Mouse (Mus musculus) limb, embryonic 15.5 days (tissue): ENCODE data around the gene Tasp1. TPM values are rescaled to one million over a fixed set of nuclear protein-coding genes. Genes with fewer than 3 reads are reported as not detected.
"Not testable (repeated sequence)": the region's sequence is repeated elsewhere in the genome, so short reads cannot be mapped to it uniquely, and the experiment has no call there.

Source experiments
- ATAC-seq: fragments of 200-750 bp; cut with Nextera tagmentation; 2 replicates; pipeline ENCODE4 v1.8.0; 2017; ENCODE audit warnings: low read depth, moderate TSS enrichment; ENCODE audit not compliant: insufficient number of reproducible peaks, low FRiP score, low TSS enrichment
- H3K27ac ChIP-seq: fragments of 300-500 bp; sonication (generic); 2 replicates; pipeline ENCODE4 v1.5.1; 2015; ENCODE audit warnings: moderate library complexity, mild to moderate bottlenecking, inconsistent platforms
- H3K27me3 ChIP-seq: fragments of 300-500 bp; sonication (generic); 2 replicates; pipeline ENCODE4 v1.6.1; 2015; ENCODE audit warnings: inconsistent platforms
- H3K36me3 ChIP-seq: fragments of 300-500 bp; sonication (generic); 2 replicates; pipeline ENCODE4 v1.6.1; 2015; ENCODE audit warnings: inconsistent platforms
- H3K4me1 ChIP-seq: fragments of 300-500 bp; sonication (generic); 2 replicates; pipeline ENCODE4 v1.6.1; 2015; ENCODE audit warnings: inconsistent platforms
- H3K4me2 ChIP-seq: fragments of 300-500 bp; sonication (generic); 2 replicates; pipeline ENCODE4 v1.6.1; 2015; ENCODE audit warnings: mild to moderate bottlenecking, inconsistent platforms
- H3K4me3 ChIP-seq: fragments of 300-500 bp; sonication (generic); 2 replicates; pipeline ENCODE4 v1.5.1; 2015; ENCODE audit warnings: mild to moderate bottlenecking, inconsistent platforms
- H3K9ac ChIP-seq: fragments of 300-500 bp; sonication (generic); 2 replicates; pipeline ENCODE4 v1.6.1; 2015; ENCODE audit warnings: inconsistent platforms
- H3K9me3 ChIP-seq: fragments of 300-500 bp; sonication (generic); 2 replicates; pipeline ENCODE4 v1.6.1; 2016; ENCODE audit warnings: inconsistent platforms
- WGBS: fragments of 180-500 bp; shearing (Covaris S2); methylation state at CpG from one replicate; pipeline ENCODE4 v1.1.7; 2015; 5-methylcytosine and 5-hydroxymethylcytosine counted together
- polyA plus RNA-seq: library from polyadenylated mRNA; unstranded; fragments of >200 nt; fragmentation: Nextera tagmentation; extraction: Ambion mirVana; gene quantifications from 2 replicates; pipeline ENCODE4 v1.2.1, GENCODE M21; 2015

Gene Tasp1
- polyA plus RNA-seq, 1 experiment from 2014 or later = 20.4 TPM

DNA sequence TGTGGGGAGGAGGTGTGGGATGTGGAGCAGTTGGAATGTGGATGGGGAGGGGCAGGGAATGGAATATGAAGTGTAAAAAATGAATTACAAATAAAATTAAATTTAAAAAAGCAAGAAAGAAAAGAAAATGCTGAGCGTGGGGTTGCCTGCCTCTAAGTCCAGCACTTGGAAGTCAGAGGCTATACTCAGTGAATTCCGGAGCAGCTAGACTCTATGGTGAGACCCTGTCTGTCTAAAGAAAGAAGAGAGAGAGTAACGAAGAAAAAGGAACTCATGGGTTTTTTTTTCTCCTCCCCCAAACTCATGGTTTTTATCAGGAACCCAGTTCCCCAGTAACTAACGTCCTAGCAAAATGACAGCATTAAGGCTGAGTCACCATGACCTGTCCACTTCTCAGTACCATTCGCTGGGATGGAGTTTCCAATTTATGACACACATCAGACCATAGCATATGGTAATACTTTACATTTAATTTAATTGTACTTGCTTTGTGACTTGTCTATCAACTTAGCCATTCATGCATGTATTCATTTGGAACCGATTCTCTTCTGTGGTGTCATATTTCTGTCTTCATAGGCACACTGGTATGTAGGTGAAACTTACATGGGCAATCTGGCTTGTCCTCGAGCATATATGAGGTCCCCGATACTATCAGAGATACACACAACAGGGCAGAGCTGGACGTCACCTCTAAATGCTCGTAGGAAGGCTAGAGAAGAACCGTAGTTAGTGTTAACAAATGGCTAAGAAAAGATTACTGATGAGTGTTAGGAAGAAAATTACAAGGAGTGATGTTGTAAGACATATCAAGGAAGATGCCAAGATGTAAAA is 14.4 kb upstream of the Tasp1 start:
- Histone ChIP-seq H3K4me1 (no peaks in the 10 kb centered on the region), H3K36me3 (no peaks in the 10 kb centered on the region), H3K9me3 (no peaks in the 10 kb centered on the region), H3K27me3 (no peaks in the 10 kb centered on the region), H3K4me3 (no peak overlapping the region), H3K4me2 (no peak overlapping the region), H3K27ac (no peak overlapping the region), H3K9ac (no peak overlapping the region)
- ATAC-seq = no peak
- 78% methylated on average over 11 of the region's 11 CpGs for WGBS

DNA sequence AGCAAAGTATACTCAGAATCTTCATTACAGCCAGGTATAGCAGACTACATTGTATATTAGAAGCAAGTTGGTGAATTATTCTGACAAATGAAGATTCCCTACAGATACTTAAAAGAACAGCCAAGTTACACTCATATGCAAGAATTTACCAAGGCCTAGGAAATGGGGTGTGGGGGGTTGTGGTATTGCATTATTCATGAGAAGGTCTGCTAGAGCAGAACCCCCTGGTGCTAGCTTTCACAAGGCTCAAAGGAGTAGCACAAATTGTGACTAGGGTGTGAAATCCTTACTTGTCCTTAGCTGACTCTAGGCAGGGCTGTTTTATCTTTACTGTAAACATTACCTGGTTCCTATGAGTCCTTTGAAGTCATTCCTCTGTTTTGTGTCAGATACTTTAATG is 12.7 kb upstream of the Tasp1 start:
- H3K4me1 ChIP-seq, H3K27ac ChIP-seq, H3K9me3 ChIP-seq, H3K27me3 ChIP-seq, ATAC-seq, H3K4me3 ChIP-seq, H3K9ac ChIP-seq, H3K4me2 ChIP-seq, H3K36me3 ChIP-seq: not testable (repeated sequence)

DNA sequence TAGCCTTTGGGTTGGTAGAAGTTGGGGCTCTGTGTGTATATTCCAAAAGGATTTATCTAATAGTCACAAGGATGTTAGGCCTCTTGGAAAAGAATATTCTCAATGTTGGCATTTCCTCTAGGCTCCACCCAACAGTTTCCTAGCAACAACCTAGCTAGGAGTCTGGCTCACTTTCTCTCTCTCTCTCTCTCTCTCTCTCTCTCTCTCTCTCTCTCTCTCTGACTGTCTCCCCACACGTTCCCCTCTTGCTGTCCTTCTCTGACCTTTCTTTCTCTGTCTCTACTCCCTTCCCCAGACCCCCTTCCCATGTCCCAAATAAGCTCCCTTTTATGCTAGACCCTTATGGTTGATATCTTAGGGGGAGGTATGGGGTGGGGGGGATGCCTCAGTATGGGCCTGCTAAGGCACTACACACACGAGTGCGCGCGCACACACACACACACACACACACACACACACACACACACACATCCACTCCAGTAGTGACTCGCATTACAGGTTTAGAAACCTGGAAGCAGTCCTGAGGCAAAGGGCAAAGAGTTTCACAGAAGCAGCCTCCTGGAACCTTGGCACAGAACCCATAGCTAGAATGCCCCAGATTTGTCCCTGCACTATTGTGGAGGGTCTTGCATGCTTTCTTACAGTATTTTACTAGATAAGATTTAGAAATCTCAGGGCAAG is 12.1 kb upstream of the Tasp1 start:
- ATAC-seq = no peak
- Histone ChIP-seq H3K27ac (no peak overlapping the region), H3K4me2 (no peak overlapping the region), H3K4me3 (no peak overlapping the region), H3K9me3 (no peaks in the 10 kb centered on the region), H3K36me3 (no peaks in the 10 kb centered on the region), H3K4me1 (no peaks in the 10 kb centered on the region), H3K27me3 (no peaks in the 10 kb centered on the region), H3K9ac (no peak overlapping the region)
- WGBS = 64% methylated on average over 6 of the region's 6 CpGs

DNA sequence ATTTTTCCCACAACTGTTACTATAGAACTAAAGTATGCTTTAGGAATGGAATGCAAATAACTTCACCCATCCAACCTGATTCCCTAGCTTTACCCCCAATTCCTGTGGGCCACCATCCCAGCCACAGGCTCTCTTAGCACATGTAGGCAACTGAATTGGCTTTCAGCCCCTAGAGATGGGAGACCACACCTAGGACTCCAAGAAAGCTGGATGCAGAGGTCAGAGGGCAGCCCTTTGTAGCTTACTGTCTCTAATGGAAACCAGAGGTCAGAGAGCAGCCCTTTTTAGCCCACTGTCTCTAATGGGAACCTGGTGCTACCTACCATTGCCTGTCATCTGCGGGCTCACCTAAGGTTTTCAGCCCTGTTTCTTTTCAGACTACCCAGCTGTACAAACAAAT is 10.9 kb upstream of the Tasp1 start:
- Histone ChIP-seq H3K36me3 (no peaks in the 10 kb centered on the region), H3K4me1 (no peaks in the 10 kb centered on the region), H3K9me3 (no peaks in the 10 kb centered on the region), H3K4me2 (no peak overlapping the region), H3K9ac (no peak overlapping the region), H3K4me3 (no peak overlapping the region), H3K27ac (no peak overlapping the region), H3K27me3 (no peaks in the 10 kb centered on the region)
- no peak for ATAC-seq
- 12% methylated on average over 1 of the region's 1 CpGs for WGBS

DNA sequence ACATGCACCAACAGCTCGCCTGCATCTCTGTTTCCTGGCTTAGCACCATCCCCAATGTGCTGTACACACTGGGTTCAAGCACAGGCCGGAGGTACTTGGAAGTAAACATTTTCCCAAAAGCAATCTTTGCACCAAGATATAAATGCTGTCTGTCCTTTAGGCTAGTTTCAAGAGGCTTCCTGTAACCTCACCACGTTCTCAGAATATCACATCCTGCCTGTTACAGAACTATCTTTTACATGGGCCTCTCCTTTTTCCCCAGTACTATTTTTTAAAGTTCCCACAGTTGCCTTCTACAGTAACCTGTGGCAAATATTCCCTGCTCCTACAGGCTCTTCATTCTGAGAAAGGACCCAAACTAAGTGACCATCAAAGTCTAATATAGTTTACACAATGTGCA is 8.5 kb upstream of the Tasp1 start:
- no peaks in the 10 kb centered on the region for H3K9me3 ChIP-seq
- H3K9ac ChIP-seq = no peak overlapping the region
- no peaks in the 10 kb centered on the region for H3K36me3 ChIP-seq
- no peak overlapping the region for H3K27ac ChIP-seq
- H3K4me1 ChIP-seq = no peaks in the 10 kb centered on the region
- H3K4me2 ChIP-seq = no peak overlapping the region
- no peak for ATAC-seq
- no peak overlapping the region for H3K4me3 ChIP-seq
- H3K27me3 ChIP-seq = no peaks in the 10 kb centered on the region
- WGBS = 80% methylated on average over 3 of the region's 3 CpGs

DNA sequence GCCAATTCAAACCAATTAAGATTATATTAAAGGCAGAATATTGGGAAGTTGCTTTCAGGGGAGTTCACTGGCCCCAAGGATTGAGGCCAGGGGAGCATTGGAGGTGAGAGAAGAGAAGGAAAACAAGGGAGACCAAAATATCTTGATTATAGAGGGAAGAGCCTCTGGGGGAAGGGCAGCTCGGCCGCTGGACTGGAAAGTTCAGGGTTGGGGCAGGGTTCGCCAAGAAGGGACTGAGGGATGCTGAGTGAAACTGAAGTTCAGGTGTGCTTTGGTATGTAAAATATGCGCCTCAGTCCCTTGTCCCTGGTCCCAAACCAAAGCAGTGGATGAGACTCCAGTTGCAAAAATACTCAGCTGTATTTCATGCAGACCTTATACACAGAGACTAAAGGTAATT is 911 bp upstream of the Tasp1 start:
- Histone ChIP-seq H3K4me3 (peak overlapping the region; percentile 98; the same call in 1 of the 2 replicates), H3K36me3 (no peaks in the 10 kb centered on the region), H3K27me3 (no peaks in the 10 kb centered on the region), H3K4me1 (peaks cover 6% of the 10 kb centered on the region; the same call in 1 of the 2 replicates), H3K4me2 (peak overlapping the region; percentile 79; the same call in 1 of the 2 replicates), H3K9me3 (no peaks in the 10 kb centered on the region), H3K9ac (no peak overlapping the region), H3K27ac (no peak overlapping the region)
- 52% methylated on average over 4 of the region's 4 CpGs for WGBS
- ATAC-seq = no peak

DNA sequence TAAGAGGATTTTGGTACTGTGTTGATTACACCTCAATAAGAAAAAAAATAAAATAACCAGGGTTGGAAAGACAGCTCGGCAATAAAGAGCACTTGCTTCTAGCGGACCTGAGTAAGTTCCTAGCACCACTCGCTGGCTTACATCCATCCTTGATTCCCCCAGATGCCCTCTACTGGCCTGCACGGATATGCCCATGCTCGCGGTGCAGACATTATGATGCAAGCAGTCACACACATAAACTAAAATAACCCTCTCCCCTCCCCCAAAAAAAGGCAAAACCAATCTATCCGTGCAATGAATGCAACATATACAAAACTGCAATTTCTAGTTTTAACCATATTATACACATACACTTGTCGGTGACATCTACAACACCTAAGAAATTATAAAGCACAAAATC is 929 bp downstream of the Tasp1 start:
- no peak for ATAC-seq
- peak overlapping the region; percentile 94; the same call in 1 of the 2 replicates for H3K9ac ChIP-seq
- no peaks in the 10 kb centered on the region for H3K9me3 ChIP-seq
- 78% methylated on average over 8 of the region's 8 CpGs for whole genome bisulfite sequencing
- H3K27ac ChIP-seq = 0 out of 2 replicates have a peak overlapping the region, but pooled peaks have one; percentile 89
- H3K4me3 ChIP-seq = peak overlapping the region; percentile 98
- peak overlapping the region; percentile 79 for H3K4me2 ChIP-seq
- H3K4me1 ChIP-seq = peaks cover 6% of the 10 kb centered on the region; the same call in 1 of the 2 replicates
- H3K36me3 ChIP-seq = no peaks in the 10 kb centered on the region
- no peaks in the 10 kb centered on the region for H3K27me3 ChIP-seq

DNA sequence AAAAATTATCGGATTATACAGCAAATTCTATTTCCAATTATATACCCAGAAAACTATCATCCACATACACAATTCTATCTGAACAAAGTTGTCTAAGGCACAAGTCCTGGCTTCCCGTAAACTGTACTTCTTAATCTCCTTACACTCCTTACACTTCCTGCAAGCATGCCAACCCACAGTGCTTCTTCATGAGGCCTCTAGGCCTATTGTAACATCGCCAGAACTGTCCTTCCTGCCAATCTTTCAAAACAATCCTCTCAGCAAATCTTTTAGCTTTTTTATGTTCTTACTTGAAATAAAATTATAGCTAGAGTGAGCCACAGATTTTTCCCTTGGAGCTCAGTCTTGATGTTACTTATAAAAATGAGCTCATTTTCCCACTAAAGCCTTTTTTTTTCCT is 5.1 kb downstream of the Tasp1 start:
- Histone ChIP-seq H3K4me3 (no peak overlapping the region), H3K36me3 (peaks cover 6% of the 10 kb centered on the region), H3K4me1 (peaks cover 6% of the 10 kb centered on the region; the same call in 1 of the 2 replicates), H3K4me2 (no peak overlapping the region), H3K27me3 (no peaks in the 10 kb centered on the region), H3K27ac (no peak overlapping the region), H3K9ac (no peak overlapping the region), H3K9me3 (no peaks in the 10 kb centered on the region)
- WGBS = 80% methylated on average over 3 of the region's 3 CpGs
- ATAC-seq = no peak

DNA sequence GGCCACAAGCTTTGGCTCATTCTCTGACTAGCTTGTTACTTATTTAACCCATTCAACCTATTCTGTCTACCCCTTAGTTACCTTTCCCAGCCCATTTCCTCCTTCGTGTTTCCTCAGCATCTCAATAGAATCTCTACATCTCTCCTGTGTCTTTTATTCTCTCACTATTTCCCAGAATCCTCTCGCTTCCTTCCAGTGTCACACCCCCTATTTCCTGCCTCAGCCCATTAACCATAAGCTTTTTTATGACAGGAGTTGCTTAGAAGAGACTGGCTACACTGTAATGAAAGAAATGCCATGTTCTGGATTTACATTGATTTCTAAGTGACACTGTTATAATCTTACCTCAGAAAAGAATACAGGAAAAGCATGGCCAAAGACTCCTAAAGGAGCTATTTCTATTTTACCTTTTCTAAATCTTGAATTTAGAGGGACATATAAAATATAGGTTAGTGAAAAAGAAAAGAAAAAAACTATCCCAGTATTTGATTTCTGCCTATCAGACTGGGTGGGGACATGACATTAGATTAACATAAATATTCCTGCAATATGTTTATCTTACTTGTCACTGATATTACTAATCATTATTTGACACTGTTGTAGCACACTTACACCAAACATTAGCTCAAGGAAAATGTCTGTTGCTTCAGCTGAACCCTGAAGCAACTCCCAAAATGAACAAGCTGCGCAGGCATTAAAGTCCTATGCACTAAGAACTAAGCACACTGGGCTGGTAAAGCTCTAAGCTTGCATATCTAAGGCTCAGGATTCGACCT is 6.3 kb downstream of the Tasp1 start:
- H3K27me3 ChIP-seq = no peaks in the 10 kb centered on the region
- H3K4me1 ChIP-seq = no peaks in the 10 kb centered on the region
- WGBS = 84% methylated on average over 4 of the region's 4 CpGs

DNA sequence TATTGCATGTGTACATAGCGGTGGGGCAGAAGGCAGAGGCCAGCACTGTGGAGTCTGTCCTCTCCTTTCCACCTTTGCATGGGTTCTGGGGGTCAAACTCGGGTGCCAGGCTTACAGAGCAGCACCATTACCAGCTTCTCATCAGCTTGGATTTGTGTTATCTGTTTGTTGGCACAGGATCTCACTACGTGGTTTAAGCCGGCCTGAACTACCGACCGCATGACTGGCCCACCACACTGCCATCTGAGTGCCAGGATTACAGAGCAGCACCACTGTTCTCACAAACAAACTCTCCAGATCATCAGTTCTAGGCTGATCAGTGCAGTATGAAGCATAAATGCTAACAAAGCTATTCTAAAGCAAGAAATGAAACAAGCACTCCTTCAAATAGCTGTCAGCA is 8.5 kb downstream of the Tasp1 start:
- no peak for ATAC-seq
- H3K27me3 ChIP-seq = no peaks in the 10 kb centered on the region
- H3K4me1 ChIP-seq = no peaks in the 10 kb centered on the region
- peaks cover 31% of the 10 kb centered on the region for H3K36me3 ChIP-seq
- no peak overlapping the region for H3K9ac ChIP-seq
- WGBS = 91% methylated on average over 6 of the region's 6 CpGs
- no peak overlapping the region for H3K27ac ChIP-seq
- no peak overlapping the region for H3K4me3 ChIP-seq
- no peak overlapping the region for H3K4me2 ChIP-seq
- no peaks in the 10 kb centered on the region for H3K9me3 ChIP-seq

More for the DNA sequence above, 6.3 kb downstream of the Tasp1 start:
- peaks cover 15% of the 10 kb centered on the region for H3K36me3 ChIP-seq
- H3K27ac ChIP-seq = no peak overlapping the region
- no peak overlapping the region for H3K4me2 ChIP-seq
- no peak overlapping the region for H3K9ac ChIP-seq
- ATAC-seq = no peak
- H3K4me3 ChIP-seq = no peak overlapping the region
- H3K9me3 ChIP-seq = no peaks in the 10 kb centered on the region

DNA sequence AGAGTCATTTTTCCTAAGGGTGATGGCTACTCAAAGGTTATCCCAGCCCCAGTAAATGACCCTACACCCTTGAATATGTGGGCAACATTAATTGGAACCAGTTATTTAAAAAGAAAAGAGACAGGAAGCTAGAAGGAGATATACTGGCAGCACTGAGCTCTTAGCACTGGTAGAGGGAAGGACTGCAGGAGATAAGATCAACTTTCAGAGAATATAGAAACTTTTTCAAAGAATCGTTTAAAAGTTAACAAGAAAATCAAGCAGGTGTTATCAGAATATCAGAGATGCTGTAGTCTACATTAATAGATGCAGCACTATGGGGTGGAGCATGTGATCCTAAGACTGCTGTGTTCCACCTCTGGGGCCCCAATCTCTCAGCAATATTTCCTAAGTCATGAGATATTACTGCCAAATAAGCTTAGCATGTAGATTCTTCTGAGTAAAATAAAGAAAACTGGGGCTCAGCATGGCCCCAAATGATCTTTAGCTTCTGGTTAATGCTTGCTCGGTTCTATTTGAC is 14.9 kb downstream of the Tasp1 start:
- Histone ChIP-seq H3K27ac (no peak overlapping the region), H3K27me3 (no peaks in the 10 kb centered on the region), H3K36me3 (peaks cover 74% of the 10 kb centered on the region), H3K4me3 (no peak overlapping the region), H3K9me3 (no peaks in the 10 kb centered on the region), H3K9ac (no peak overlapping the region), H3K4me2 (no peak overlapping the region), H3K4me1 (no peaks in the 10 kb centered on the region)
- 89% methylated on average over 2 of the region's 2 CpGs for WGBS
- no peak for ATAC-seq
